Mouse (Mus musculus) induced T-regulatory cell, adult 2 months (primary cell): Measurements from ENCODE around the gene Ttc26.

ENCODE experiments used
- DNase-seq: peaks from one replicate; pipeline ENCODE4 v3.0.0-alpha.2; 2012; ENCODE audit warnings: low read depth

Ttc26 gene

DNA sequence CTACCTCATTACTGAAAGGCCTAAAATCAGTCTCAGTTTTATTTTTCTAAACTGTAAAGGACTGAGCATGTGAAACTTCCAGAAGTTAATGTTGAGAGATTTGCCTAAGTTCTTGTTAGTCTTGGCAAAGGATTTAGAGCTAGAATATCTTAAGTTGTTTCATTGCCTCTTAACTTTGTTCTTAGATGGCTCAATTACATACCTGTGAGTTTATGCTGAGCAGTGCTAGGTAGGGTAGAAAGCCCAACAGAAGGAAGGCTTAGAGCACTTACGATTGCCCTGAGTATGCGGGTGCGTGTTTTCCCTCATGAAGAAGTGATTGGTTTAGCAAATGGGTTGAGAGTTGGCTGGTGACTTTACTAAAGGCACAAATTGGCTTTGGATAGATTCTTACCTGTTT is 76.8 kb downstream of the Ttc26 start:
- no peak for DNase-seq

- peak; percentile 37 for DNase-seq
Measured at GRCm38 (mm10) chr6:38469591-38469990, 88.3 kb downstream of the Ttc26 start.
